Mouse (Mus musculus): ENCODE measurements around the gene Atp2b1. TPM values are rescaled to one million over a fixed set of nuclear protein-coding genes. Genes with fewer than 3 reads are reported as not detected.

The Atp2b1 gene
- polyA plus RNA-seq, 1 experiment: 5.4 TPM

- Histone ChIP-seq H3K4me1 (peaks cover 13% of the 10 kb centered on the region), H3K36me3 (replicated peaks; ENCODE audit: low read length) (no peaks in the 10 kb centered on the region)
These were observed 1.3 kb downstream of the Atp2b1 start for GRCm38 (mm10) chr10:98915398-98915931.

GRCm38 (mm10) chr10:98916011-98916780 is 2.0 kb downstream of the Atp2b1 start:
- peaks cover 16% of the 10 kb centered on the region for H3K4me1 ChIP-seq
- TF ChIP-seq GATA1 (IDR thresholded peaks at IDR 0.05; ENCODE audit: borderline replicate concordance, low read length) (no peak), FLI1 (IDR thresholded peaks at IDR 0.05; ENCODE audit: low read length) (no peak)
- peak overlapping the region; percentile 100 for H3K4me3 ChIP-seq (replicated peaks)

More at GRCm38 (mm10) chr10:98915398-98915931, 1.3 kb downstream of the Atp2b1 start:
- peak overlapping the region; percentile 100 for H3K4me3 ChIP-seq (replicated peaks)
- H3K9me3 ChIP-seq: no peaks in the 10 kb centered on the region
- H3K27me3 ChIP-seq (replicated peaks): peaks cover 2% of the 10 kb centered on the region
- TF ChIP-seq FLI1 (IDR thresholded peaks at IDR 0.05; ENCODE audit: low read length) (no peak), GATA1 (IDR thresholded peaks at IDR 0.05; ENCODE audit: borderline replicate concordance, low read length) (no peak)

DNA sequence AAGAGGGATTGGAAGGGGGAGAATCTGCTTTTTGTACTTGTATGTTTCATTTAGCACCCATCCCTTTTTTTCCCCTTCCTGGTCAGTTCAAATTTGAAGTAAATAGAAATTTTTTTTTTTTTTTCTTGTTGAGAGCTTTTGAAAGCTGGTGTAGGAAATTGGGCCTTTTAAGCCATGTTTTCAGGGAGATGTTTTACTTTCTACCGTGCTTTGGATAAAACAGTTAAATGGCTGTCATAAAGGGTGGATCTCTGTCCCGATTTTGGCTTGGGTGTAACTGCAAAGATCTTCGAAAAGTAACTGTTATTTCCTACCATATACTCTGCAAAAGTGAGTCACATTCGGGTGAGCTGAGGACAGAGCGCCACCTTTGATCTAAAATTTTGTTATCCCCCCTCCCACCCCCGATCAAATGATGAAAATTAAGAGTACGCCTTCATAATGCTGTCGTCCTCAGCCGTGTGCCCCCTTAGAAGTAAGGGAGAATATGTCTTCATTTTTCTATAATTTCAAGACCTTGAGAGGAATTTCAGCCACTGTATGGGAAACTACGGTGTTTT is 2.7 kb downstream of the Atp2b1 start:
- TF ChIP-seq FLI1 (IDR thresholded peaks at IDR 0.05; ENCODE audit: low read length) (no peak), GATA1 (IDR thresholded peaks at IDR 0.05; ENCODE audit: borderline replicate concordance, low read length) (no peak)
- Histone ChIP-seq H3K27me3 (replicated peaks) (peaks cover 2% of the 10 kb centered on the region), H3K9me3 (no peaks in the 10 kb centered on the region), H3K36me3 (replicated peaks; ENCODE audit: low read length) (no peaks in the 10 kb centered on the region), H3K4me3 (replicated peaks) (peak overlapping the region; percentile 100), H3K4me1 (peaks cover 16% of the 10 kb centered on the region)

More at GRCm38 (mm10) chr10:98916011-98916780, 2.0 kb downstream of the Atp2b1 start:
- Histone ChIP-seq H3K27me3 (replicated peaks) (peaks cover 2% of the 10 kb centered on the region), H3K9me3 (no peaks in the 10 kb centered on the region), H3K36me3 (replicated peaks; ENCODE audit: low read length) (no peaks in the 10 kb centered on the region)

GRCm38 (mm10) chr10:98925081-98925480 is 10.9 kb downstream of the Atp2b1 start:
- no peaks in the 10 kb centered on the region for H3K27me3 ChIP-seq (replicated peaks)
- no peak overlapping the region for H3K4me3 ChIP-seq (replicated peaks)
- H3K36me3 ChIP-seq (replicated peaks; ENCODE audit: low read length): no peaks in the 10 kb centered on the region
- H3K4me1 ChIP-seq: peaks cover 50% of the 10 kb centered on the region
- no peaks in the 10 kb centered on the region for H3K9me3 ChIP-seq
- TF ChIP-seq GATA1 (IDR thresholded peaks at IDR 0.05; ENCODE audit: borderline replicate concordance, low read length) (no peak), FLI1 (IDR thresholded peaks at IDR 0.05; ENCODE audit: low read length) (no peak)

DNA sequence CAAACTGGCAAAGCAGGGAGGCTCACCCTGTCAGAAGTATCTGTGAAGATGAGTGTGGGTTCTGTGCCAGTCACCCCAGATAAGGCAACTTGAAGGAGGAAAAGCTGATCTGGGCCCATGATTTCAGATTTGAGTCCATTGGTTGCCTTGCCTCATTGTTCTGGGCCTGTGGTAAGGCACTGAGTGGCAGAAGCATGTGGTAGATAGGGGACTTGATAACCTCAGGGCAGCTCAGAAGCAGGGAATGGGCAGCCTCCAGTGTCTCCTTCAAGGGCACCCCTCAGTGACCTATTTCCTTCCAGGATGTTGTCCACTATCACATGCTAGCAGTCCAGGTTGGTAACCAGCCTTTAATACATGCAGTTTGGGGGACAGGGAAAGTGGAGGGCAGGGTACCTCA is 12.8 kb downstream of the Atp2b1 start:
- H3K4me3 ChIP-seq (replicated peaks): peak overlapping the region; percentile 33
- H3K36me3 ChIP-seq (replicated peaks; ENCODE audit: low read length): peaks cover under 1% of the 10 kb centered on the region
- TF ChIP-seq GATA1 (IDR thresholded peaks at IDR 0.05; ENCODE audit: borderline replicate concordance, low read length) (no peak), FLI1 (IDR thresholded peaks at IDR 0.05; ENCODE audit: low read length) (no peak)
- H3K27me3 ChIP-seq (replicated peaks): no peaks in the 10 kb centered on the region
- no peaks in the 10 kb centered on the region for H3K9me3 ChIP-seq
- H3K4me1 ChIP-seq: peaks cover 54% of the 10 kb centered on the region

DNA sequence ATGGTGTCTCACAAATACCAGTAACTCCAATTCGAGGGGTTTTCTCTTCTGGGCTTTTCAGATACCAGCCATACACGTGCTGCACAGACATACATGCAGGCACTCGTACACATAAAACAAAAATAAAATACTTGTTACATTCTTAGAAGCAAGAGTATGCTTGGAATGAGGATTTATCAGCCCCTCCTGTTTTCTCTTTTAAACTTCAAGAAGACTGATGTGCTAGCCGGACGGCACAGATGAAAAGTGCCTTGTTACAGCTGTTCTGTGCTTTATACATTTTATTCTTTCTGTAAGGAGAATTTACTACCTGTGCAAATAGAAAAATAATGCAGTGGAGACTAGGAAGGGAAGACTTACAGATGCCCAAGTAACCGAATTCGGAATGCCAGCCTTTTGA is 15.2 kb downstream of the Atp2b1 start:
- Histone ChIP-seq H3K9me3 (peaks cover 7% of the 10 kb centered on the region), H3K36me3 (replicated peaks; ENCODE audit: low read length) (peaks cover 18% of the 10 kb centered on the region), H3K27me3 (replicated peaks) (no peaks in the 10 kb centered on the region), H3K4me1 (peaks cover 50% of the 10 kb centered on the region), H3K4me3 (replicated peaks) (no peak overlapping the region)
- TF ChIP-seq FLI1 (IDR thresholded peaks at IDR 0.05; ENCODE audit: low read length) (no peak), GATA1 (IDR thresholded peaks at IDR 0.05; ENCODE audit: borderline replicate concordance, low read length) (no peak)

- Histone ChIP-seq H3K36me3 (replicated peaks; ENCODE audit: low read length) (peaks cover 23% of the 10 kb centered on the region), H3K27me3 (replicated peaks) (no peaks in the 10 kb centered on the region), H3K4me3 (replicated peaks) (peak overlapping the region; percentile 76), H3K4me1 (peaks cover 50% of the 10 kb centered on the region), H3K9me3 (peaks cover 9% of the 10 kb centered on the region)
- no peak for TF ChIP-seq GATA1 (IDR thresholded peaks at IDR 0.05; ENCODE audit: borderline replicate concordance, low read length)
- no peak for TF ChIP-seq FLI1 (IDR thresholded peaks at IDR 0.05; ENCODE audit: low read length)
These were observed 15.9 kb downstream of the Atp2b1 start for GRCm38 (mm10) chr10:98930143-98930542.

DNA sequence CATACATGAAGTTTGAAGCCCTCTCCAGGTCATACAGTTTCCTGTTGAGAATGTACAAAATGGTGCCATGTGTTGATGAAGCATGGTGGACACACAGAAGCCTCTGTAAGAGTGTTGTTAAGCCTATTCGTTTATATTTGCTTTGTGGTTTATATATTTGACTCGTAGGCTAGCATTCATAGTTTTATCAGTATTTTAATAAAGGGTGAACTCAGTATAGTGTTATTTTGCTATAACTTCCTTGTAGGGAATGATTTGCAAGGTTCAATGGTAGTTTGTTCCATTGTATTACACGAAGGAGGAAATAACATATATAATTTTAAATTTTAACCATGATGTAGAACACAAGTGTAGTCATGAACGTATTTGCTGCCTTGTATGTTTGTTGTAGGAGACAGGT is 25.9 kb downstream of the Atp2b1 start:
- H3K4me3 ChIP-seq (replicated peaks): no peak overlapping the region
- no peaks in the 10 kb centered on the region for H3K9me3 ChIP-seq
- peaks cover 2% of the 10 kb centered on the region for H3K27me3 ChIP-seq (replicated peaks)
- TF ChIP-seq FLI1 (IDR thresholded peaks at IDR 0.05; ENCODE audit: low read length): no peak
- TF ChIP-seq GATA1 (IDR thresholded peaks at IDR 0.05; ENCODE audit: borderline replicate concordance, low read length): no peak
- H3K36me3 ChIP-seq (replicated peaks; ENCODE audit: low read length): peaks cover 14% of the 10 kb centered on the region
- peaks cover 11% of the 10 kb centered on the region for H3K4me1 ChIP-seq

DNA sequence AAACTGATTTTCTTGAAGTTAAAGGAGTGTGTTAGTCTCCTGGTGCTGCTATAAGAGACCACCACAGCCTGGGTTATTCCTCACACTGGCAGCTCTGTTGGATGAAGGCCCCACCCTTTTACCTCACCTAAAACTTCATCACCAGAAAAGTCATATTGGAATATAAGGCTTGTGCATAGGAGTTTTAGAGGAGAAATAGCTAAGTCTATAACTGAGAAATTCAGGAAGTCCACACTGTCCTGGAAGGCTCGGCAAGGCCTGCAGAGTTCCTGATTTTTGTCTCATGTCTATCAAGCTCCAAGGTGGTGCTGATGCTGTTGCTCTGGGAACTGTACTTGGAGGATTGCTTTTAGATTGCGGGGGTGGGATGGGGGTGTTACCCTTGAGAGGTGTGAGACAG is 26.6 kb downstream of the Atp2b1 start:
- TF ChIP-seq FLI1 (IDR thresholded peaks at IDR 0.05; ENCODE audit: low read length): no peak
- no peak for TF ChIP-seq GATA1 (IDR thresholded peaks at IDR 0.05; ENCODE audit: borderline replicate concordance, low read length)
- no peak overlapping the region for H3K4me3 ChIP-seq (replicated peaks)
- H3K27me3 ChIP-seq (replicated peaks): peaks cover 2% of the 10 kb centered on the region
- peaks cover 12% of the 10 kb centered on the region for H3K36me3 ChIP-seq (replicated peaks; ENCODE audit: low read length)
- peaks cover 11% of the 10 kb centered on the region for H3K4me1 ChIP-seq
- no peaks in the 10 kb centered on the region for H3K9me3 ChIP-seq

DNA sequence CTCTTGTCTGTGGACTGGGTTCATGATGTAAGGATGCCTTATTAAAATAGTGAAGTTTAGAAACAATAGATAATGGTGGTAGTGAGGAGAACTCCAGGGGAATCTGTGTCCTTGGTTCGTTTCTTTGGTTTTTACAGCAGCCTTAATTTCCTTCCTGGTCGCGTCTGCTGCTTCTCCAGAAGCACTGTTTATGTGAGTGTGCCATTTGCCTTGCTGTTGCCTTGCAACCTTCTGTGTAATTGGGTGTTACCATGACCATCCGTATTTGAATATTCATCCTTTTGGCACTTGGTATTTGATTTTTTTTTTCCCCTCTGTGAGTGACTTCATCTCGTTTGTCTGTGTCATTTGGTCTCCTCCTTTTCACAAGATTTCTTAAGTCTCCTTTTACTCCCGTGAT is 27.8 kb downstream of the Atp2b1 start:
- no peak for TF ChIP-seq FLI1 (IDR thresholded peaks at IDR 0.05; ENCODE audit: low read length)
- no peak for TF ChIP-seq GATA1 (IDR thresholded peaks at IDR 0.05; ENCODE audit: borderline replicate concordance, low read length)
- Histone ChIP-seq H3K9me3 (no peaks in the 10 kb centered on the region), H3K4me1 (peaks cover 12% of the 10 kb centered on the region), H3K4me3 (replicated peaks) (no peak overlapping the region), H3K36me3 (replicated peaks; ENCODE audit: low read length) (peaks cover 8% of the 10 kb centered on the region), H3K27me3 (replicated peaks) (peaks cover 2% of the 10 kb centered on the region)
